Mouse (Mus musculus): ENCODE data around the gene Cfap61. TPM values are rescaled to one million over a fixed set of nuclear protein-coding genes. Genes with fewer than 3 reads are reported as not detected.

Gene Cfap61
- polyA plus RNA-seq, 1 experiment: 0.23 TPM

DNA sequence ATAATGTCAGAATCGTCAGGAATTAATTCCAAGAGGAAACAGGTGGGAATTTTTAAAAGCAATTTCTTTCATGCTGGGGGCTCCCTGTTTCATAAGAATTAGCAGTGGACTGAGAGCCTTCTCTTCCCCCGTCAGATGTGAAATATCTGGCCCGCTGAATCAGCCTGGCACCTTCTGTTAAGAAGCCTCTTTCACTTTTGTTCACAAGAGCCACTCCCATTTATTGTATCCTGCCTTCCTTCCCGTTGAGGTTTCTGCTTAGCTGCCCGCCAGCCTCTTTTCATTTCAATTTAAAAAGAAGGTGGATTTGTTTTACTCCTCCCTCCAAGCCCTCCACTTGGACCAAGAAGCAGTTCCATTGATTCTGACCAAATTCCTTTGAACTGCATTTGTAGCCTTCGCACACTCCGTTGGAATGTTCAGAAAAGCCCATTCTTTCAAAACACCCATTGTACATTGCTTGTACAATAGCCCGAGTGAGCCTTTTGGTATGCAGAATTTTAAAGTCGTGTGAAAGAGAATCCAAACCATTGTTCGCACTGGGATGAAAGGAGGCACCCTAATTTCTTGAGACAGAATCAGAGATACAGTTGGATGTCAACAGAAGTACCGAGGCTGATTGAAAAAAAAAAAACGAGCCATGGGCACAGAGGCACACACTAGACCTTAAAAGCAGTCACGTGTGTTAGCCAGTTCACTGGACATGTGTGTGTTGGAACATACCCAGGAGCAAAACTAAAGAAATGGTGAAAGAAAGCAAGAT, 127.9 kb downstream of the Cfap61 start:
- Histone ChIP-seq H3K27me3 (ENCODE audit: control insufficient read depth, insufficient read depth, low read length) (no peaks in the 10 kb centered on the region), H3K4me3 (ENCODE audit: control insufficient read depth, insufficient read depth, low read length) (no peak overlapping the region), H3K36me3 (ENCODE audit: control insufficient read depth, insufficient read depth, low read length) (no peaks in the 10 kb centered on the region), H3K4me1 (replicated peaks; ENCODE audit: control insufficient read depth, insufficient read depth, low read length) (peaks cover 3% of the 10 kb centered on the region), H3K27ac (ENCODE audit: control insufficient read depth, insufficient read depth, low read length) (no peak overlapping the region)
- WGBS: 24% methylated on average over 13 of the region's 13 CpGs
- no peak for TF ChIP-seq POLR2A (IDR thresholded peaks at IDR 0.05; ENCODE audit: control insufficient read depth, extremely low read depth, insufficient read depth, low read length, poor library complexity)
- no peak for TF ChIP-seq CTCF (IDR thresholded peaks at IDR 0.05; ENCODE audit: borderline replicate concordance, control insufficient read depth, extremely low read depth, insufficient read depth, low read length, poor library complexity)
- no peak for DNase-seq

DNA sequence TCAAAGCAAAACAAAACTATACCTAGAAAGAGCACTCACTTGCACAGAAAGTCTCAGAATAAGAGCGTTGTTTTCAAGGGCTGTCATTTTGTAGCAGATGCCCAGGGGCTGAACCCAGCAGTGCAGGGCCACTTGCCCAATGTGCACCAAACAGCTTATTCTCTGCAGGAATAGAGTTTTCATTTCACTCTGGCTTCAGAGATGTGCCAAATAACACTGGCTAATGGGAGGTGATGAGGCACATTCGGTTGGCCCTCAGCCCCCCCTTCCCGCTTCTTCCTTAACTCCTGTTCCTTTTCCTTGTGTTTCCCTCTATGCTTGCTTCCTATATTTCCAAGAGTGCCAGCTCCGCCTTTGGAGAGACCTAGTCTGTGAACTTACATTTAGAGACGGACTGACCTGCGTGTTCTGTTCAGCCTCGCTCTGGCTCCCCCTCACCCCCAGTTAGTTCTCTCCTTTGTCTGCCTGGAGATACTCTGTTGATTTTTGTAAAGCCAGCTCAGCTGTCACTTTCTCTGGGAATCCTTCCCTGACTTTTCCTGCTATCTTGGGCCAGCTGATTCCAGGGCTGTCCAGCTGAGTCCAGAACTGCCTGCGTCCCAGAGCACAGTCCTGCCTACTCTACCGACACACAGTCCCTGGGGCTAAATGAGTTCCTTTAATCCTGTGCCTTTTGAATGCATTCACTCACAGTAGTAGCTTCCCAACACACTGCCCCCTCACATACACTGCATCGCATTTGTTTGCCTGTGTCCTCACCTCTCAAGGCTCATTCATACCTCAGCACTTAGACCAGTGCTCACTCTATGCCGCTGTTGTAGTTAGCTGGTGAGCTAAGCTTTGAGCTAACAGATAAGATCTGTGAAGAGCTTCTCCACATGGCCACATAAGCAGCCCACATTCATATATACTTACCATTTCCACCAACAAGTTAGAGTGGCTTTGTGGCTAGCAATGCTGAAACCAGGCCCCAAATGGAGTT, 128.8 kb downstream of the Cfap61 start:
- Histone ChIP-seq H3K4me1 (replicated peaks; ENCODE audit: control insufficient read depth, insufficient read depth, low read length) (peaks cover 3% of the 10 kb centered on the region), H3K4me3 (ENCODE audit: control insufficient read depth, insufficient read depth, low read length) (no peak overlapping the region), H3K27ac (ENCODE audit: control insufficient read depth, insufficient read depth, low read length) (no peak overlapping the region), H3K27me3 (ENCODE audit: control insufficient read depth, insufficient read depth, low read length) (no peaks in the 10 kb centered on the region), H3K36me3 (ENCODE audit: control insufficient read depth, insufficient read depth, low read length) (no peaks in the 10 kb centered on the region)
- 89% methylated on average over 11 of the region's 11 CpGs for WGBS
- TF ChIP-seq CTCF (IDR thresholded peaks at IDR 0.05; ENCODE audit: borderline replicate concordance, control insufficient read depth, extremely low read depth, insufficient read depth, low read length, poor library complexity) (no peak), POLR2A (IDR thresholded peaks at IDR 0.05; ENCODE audit: control insufficient read depth, extremely low read depth, insufficient read depth, low read length, poor library complexity) (no peak)
- no peak for DNase-seq

DNA sequence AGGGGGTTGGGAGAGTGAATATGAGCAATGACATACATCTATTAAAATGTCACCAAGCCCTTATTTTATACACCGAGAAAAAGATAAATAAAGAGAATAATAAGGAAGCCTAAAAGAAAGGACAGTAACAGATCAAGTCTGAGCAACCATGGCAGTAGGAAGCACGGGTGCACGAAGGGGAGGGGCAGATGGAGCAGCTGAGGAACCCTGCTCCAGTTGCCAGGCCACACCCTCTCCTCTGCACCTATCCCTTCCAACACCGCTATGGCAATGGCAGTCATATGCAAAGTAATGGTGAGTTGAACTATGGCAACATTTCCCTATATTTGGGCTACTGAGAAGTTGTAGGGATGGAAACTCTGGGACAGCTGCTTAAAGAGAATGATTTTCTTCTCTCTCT, 132.8 kb downstream of the Cfap61 start:
- no peaks in the 10 kb centered on the region for H3K27me3 ChIP-seq (ENCODE audit: control insufficient read depth, insufficient read depth, low read length)
- TF ChIP-seq CTCF (IDR thresholded peaks at IDR 0.05; ENCODE audit: borderline replicate concordance, control insufficient read depth, extremely low read depth, insufficient read depth, low read length, poor library complexity): no peak
- TF ChIP-seq POLR2A (IDR thresholded peaks at IDR 0.05; ENCODE audit: control insufficient read depth, extremely low read depth, insufficient read depth, low read length, poor library complexity): no peak
- no peak overlapping the region for H3K27ac ChIP-seq (ENCODE audit: control insufficient read depth, insufficient read depth, low read length)
- WGBS: 64% methylated on average over 4 of the region's 4 CpGs
- no peak for DNase-seq
- no peak overlapping the region for H3K4me3 ChIP-seq (ENCODE audit: control insufficient read depth, insufficient read depth, low read length)
- no peaks in the 10 kb centered on the region for H3K4me1 ChIP-seq (replicated peaks; ENCODE audit: control insufficient read depth, insufficient read depth, low read length)
- no peaks in the 10 kb centered on the region for H3K36me3 ChIP-seq (ENCODE audit: control insufficient read depth, insufficient read depth, low read length)

DNA sequence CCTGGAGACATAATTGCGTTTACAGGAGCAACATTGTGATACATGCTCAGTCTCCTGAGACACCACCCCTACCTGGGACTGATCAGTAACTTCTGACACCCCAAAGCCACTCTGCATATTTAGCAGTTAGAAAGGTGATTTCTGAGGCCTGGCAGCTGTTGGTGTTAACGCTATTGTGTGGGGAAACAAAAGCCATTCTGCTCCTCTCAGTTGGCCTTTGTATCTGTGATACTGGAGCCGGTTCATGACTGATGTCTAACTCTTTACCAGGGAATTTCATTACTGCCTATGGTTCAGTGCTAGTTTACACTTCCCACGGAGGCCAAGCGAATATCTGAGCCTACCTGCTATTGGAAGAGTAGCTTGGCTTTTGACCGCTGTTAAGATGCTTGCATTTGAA, 138.7 kb downstream of the Cfap61 start:
- no peaks in the 10 kb centered on the region for H3K36me3 ChIP-seq (ENCODE audit: control insufficient read depth, insufficient read depth, low read length)
- H3K27me3 ChIP-seq (ENCODE audit: control insufficient read depth, insufficient read depth, low read length): no peaks in the 10 kb centered on the region
- 92% methylated on average over 6 of the region's 6 CpGs for WGBS
- no peak overlapping the region for H3K27ac ChIP-seq (ENCODE audit: control insufficient read depth, insufficient read depth, low read length)
- no peaks in the 10 kb centered on the region for H3K4me1 ChIP-seq (replicated peaks; ENCODE audit: control insufficient read depth, insufficient read depth, low read length)
- TF ChIP-seq CTCF (IDR thresholded peaks at IDR 0.05; ENCODE audit: borderline replicate concordance, control insufficient read depth, extremely low read depth, insufficient read depth, low read length, poor library complexity) (no peak), POLR2A (IDR thresholded peaks at IDR 0.05; ENCODE audit: control insufficient read depth, extremely low read depth, insufficient read depth, low read length, poor library complexity) (no peak)
- DNase-seq: no peak
- H3K4me3 ChIP-seq (ENCODE audit: control insufficient read depth, insufficient read depth, low read length): no peak overlapping the region

DNA sequence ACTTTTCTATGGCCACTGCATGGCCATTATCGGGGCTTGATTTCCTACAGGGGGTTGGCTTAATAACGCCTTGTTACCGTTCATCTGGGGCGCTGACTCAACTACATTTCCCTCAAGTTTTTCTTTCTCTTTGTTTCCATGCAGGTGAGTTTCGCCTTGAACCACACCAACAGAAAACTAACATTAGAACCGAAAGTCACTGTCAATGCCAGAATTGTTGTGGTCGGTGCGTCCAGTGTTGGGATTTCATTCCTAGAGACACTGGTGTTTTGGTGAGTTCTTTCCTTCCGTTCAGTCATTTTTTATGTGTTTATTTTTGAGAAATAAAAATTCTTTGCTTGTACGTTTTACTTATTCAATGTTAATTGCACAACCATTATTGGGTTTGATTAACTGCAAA, 142.5 kb downstream of the Cfap61 start:
- H3K36me3 ChIP-seq (ENCODE audit: control insufficient read depth, insufficient read depth, low read length): no peaks in the 10 kb centered on the region
- H3K27me3 ChIP-seq (ENCODE audit: control insufficient read depth, insufficient read depth, low read length): no peaks in the 10 kb centered on the region
- H3K4me3 ChIP-seq (ENCODE audit: control insufficient read depth, insufficient read depth, low read length): no peak overlapping the region
- WGBS: 95% methylated on average over 10 of the region's 10 CpGs
- TF ChIP-seq CTCF (IDR thresholded peaks at IDR 0.05; ENCODE audit: borderline replicate concordance, control insufficient read depth, extremely low read depth, insufficient read depth, low read length, poor library complexity) (no peak), POLR2A (IDR thresholded peaks at IDR 0.05; ENCODE audit: control insufficient read depth, extremely low read depth, insufficient read depth, low read length, poor library complexity) (no peak)
- H3K4me1 ChIP-seq (replicated peaks; ENCODE audit: control insufficient read depth, insufficient read depth, low read length): no peaks in the 10 kb centered on the region
- DNase-seq: no peak
- H3K27ac ChIP-seq (ENCODE audit: control insufficient read depth, insufficient read depth, low read length): no peak overlapping the region

DNA sequence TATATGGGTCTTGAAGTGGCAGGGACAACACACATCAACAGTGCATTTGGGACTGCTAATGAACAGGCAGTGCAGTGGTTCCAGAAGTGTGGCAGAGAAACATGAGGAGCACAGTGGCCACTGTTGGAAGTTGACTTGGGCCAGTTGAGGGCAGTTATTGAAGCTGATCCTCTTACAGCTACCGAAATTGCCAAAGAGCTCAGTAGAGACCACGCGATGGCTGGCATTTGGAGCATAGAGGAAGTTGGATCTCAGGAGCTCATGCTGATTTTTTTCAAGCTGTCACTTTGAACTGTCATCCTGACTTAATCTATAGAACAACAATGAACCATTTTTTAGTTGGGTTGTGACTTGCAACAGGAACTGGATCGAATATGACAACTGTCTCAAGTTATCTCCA, 145.7 kb downstream of the Cfap61 start:
- TF ChIP-seq CTCF (IDR thresholded peaks at IDR 0.05; ENCODE audit: borderline replicate concordance, control insufficient read depth, extremely low read depth, insufficient read depth, low read length, poor library complexity) (no peak), POLR2A (IDR thresholded peaks at IDR 0.05; ENCODE audit: control insufficient read depth, extremely low read depth, insufficient read depth, low read length, poor library complexity) (no peak)
- WGBS: 94% methylated on average over 4 of the region's 4 CpGs
- no peaks in the 10 kb centered on the region for H3K4me1 ChIP-seq (replicated peaks; ENCODE audit: control insufficient read depth, insufficient read depth, low read length)

More for the DNA sequence above, 145.7 kb downstream of the Cfap61 start:
- no peaks in the 10 kb centered on the region for H3K27me3 ChIP-seq (ENCODE audit: control insufficient read depth, insufficient read depth, low read length)
- no peak for DNase-seq
- H3K4me3 ChIP-seq (ENCODE audit: control insufficient read depth, insufficient read depth, low read length): no peak overlapping the region
- no peaks in the 10 kb centered on the region for H3K36me3 ChIP-seq (ENCODE audit: control insufficient read depth, insufficient read depth, low read length)
- no peak overlapping the region for H3K27ac ChIP-seq (ENCODE audit: control insufficient read depth, insufficient read depth, low read length)
